Mouse (Mus musculus): ENCODE measurements around the gene Osgin1. TPM values are rescaled to one million over a fixed set of nuclear protein-coding genes. Genes with fewer than 3 reads are reported as not detected.

Osgin1 gene
- 1 to 10 TPM in 1 of 4 experiments, under 1 TPM in 3; 0.39 to 1.5 (median 0.74) TPM for total RNA-seq (2022)

- no peak for DNase-seq (ENCODE audit: low spot score in 2 of 2)
Measured at GRCm38 (mm10) chr8:119433582-119434174, at the start of gene Osgin1. TSS of gene Osgin1 (plus strand) at chr8:119434124.

GRCm38 (mm10) chr8:119384478-119384877 is 49.4 kb upstream of the Osgin1 start:
- peak; percentile 33 to 65 for DNase-seq (ENCODE audit: low spot score in 2 of 2)

- no peak for DNase-seq (ENCODE audit: low spot score in 2 of 2)
Measured at GRCm38 (mm10) chr8:119385854-119386253, 48.1 kb upstream of the Osgin1 start.

- DNase-seq (ENCODE audit: low spot score in 2 of 2) = no peak
Measured at GRCm38 (mm10) chr8:119386988-119387387, 46.9 kb upstream of the Osgin1 start.

GRCm38 (mm10) chr8:119394097-119394496 is 39.8 kb upstream of the Osgin1 start:
- no peak for DNase-seq (ENCODE audit: low spot score in 2 of 2)

GRCm38 (mm10) chr8:119394524-119395026 is 39.3 kb upstream of the Osgin1 start, which contains the start of gene Mlycd:
TSS of gene Mlycd (plus strand) at chr8:119394878.
- peak; percentile 76 to 90 for DNase-seq (ENCODE audit: low spot score in 2 of 2)

GRCm38 (mm10) chr8:119395072-119395950 is 38.6 kb upstream of the Osgin1 start:
- no peak for DNase-seq (ENCODE audit: low spot score in 2 of 2)

GRCm38 (mm10) chr8:119398558-119398957 is 35.4 kb upstream of the Osgin1 start:
- no peak for DNase-seq (ENCODE audit: low spot score in 2 of 2)

- DNase-seq (ENCODE audit: low spot score in 2 of 2) = no peak
Measured at GRCm38 (mm10) chr8:119399255-119399654, 34.7 kb upstream of the Osgin1 start.

- DNase-seq (ENCODE audit: low spot score in 2 of 2) = no peak
Measured at GRCm38 (mm10) chr8:119400122-119400671, 33.7 kb upstream of the Osgin1 start.

- no peak for DNase-seq (ENCODE audit: low spot score in 2 of 2)
Measured at GRCm38 (mm10) chr8:119400904-119401303, 33.0 kb upstream of the Osgin1 start.

- DNase-seq (ENCODE audit: low spot score in 2 of 2) = no peak
Measured at GRCm38 (mm10) chr8:119403912-119404311, 30.0 kb upstream of the Osgin1 start.

- DNase-seq (ENCODE audit: low spot score in 2 of 2) = no peak
Measured at GRCm38 (mm10) chr8:119404648-119405047, 29.3 kb upstream of the Osgin1 start.

GRCm38 (mm10) chr8:119408311-119408710 is 25.6 kb upstream of the Osgin1 start:
- no peak for DNase-seq (ENCODE audit: low spot score in 2 of 2)

- no peak for DNase-seq (ENCODE audit: low spot score in 2 of 2)
Measured at GRCm38 (mm10) chr8:119412037-119412734, 21.7 kb upstream of the Osgin1 start.

GRCm38 (mm10) chr8:119412735-119413498 is 21.0 kb upstream of the Osgin1 start:
- DNase-seq (ENCODE audit: low spot score in 2 of 2) = peak; percentile 61 to 71

GRCm38 (mm10) chr8:119413605-119414004 is 20.3 kb upstream of the Osgin1 start:
- DNase-seq (ENCODE audit: low spot score in 2 of 2) = no peak

GRCm38 (mm10) chr8:119420318-119420717 is 13.6 kb upstream of the Osgin1 start:
- DNase-seq (ENCODE audit: low spot score in 2 of 2) = no peak

- DNase-seq (ENCODE audit: low spot score in 2 of 2) = no peak
Measured at GRCm38 (mm10) chr8:119421603-119422122, 12.3 kb upstream of the Osgin1 start.

- no peak for DNase-seq (ENCODE audit: low spot score in 2 of 2)
Measured at GRCm38 (mm10) chr8:119422123-119422711, 11.7 kb upstream of the Osgin1 start.

Data from left cerebral cortex, adult 8-10 months (tissue).